Mouse (Mus musculus) natural killer cell, adult 2 months (primary cell): ENCODE results near the gene Lsm2.
"Not testable (repeated sequence)": the region's sequence is repeated elsewhere in the genome, so short reads cannot be mapped to it uniquely, and the experiment has no call there.

Experiments
- DNase-seq, 2 experiments: peaks; one replicate each; pipeline ENCODE4 v3.0.0; 2022; ENCODE audit warnings: low spot score in 2 of 2

Lsm2 gene

GRCm38 (mm10) chr17:34956340-34956739 is 25.3 kb upstream of the Lsm2 start:
- DNase-seq = no peak

GRCm38 (mm10) chr17:34957291-34957690 is 24.4 kb upstream of the Lsm2 start:
- not testable (repeated sequence) for DNase-seq

GRCm38 (mm10) chr17:34957966-34958365 is 23.7 kb upstream of the Lsm2 start:
- DNase-seq = not testable (repeated sequence)

GRCm38 (mm10) chr17:34958734-34959129 is 22.9 kb upstream of the Lsm2 start:
- not testable (repeated sequence) for DNase-seq

GRCm38 (mm10) chr17:34959130-34959778 is 22.4 kb upstream of the Lsm2 start, which contains the start of gene Hspa1b:
Gene Hspa1b, minus strand, starts transcription at chr17:34959238.
- peak; percentile 57 to 62 for DNase-seq

- DNase-seq = no peak
Observed at GRCm38 (mm10) chr17:34959881-34960515, 21.7 kb upstream of the Lsm2 start.

GRCm38 (mm10) chr17:34960702-34961493 is 20.8 kb upstream of the Lsm2 start:
- no peak for DNase-seq

GRCm38 (mm10) chr17:34962125-34962524 is 19.5 kb upstream of the Lsm2 start:
- DNase-seq = no peak

- DNase-seq = no peak
Observed at GRCm38 (mm10) chr17:34962841-34963240, 18.8 kb upstream of the Lsm2 start.

- no peak for DNase-seq
Observed at GRCm38 (mm10) chr17:34964640-34965049, 17.0 kb upstream of the Lsm2 start.

GRCm38 (mm10) chr17:34965627-34966026 is 16.0 kb upstream of the Lsm2 start:
- no peak for DNase-seq

GRCm38 (mm10) chr17:34969822-34970221 is 11.8 kb upstream of the Lsm2 start, which contains the start of gene Gm20481:
Gene Gm20481, plus strand, starts transcription at chr17:34969912.
- DNase-seq = not testable (repeated sequence)

- DNase-seq = not testable (repeated sequence)
Observed at GRCm38 (mm10) chr17:34970850-34971249, 10.8 kb upstream of the Lsm2 start.

GRCm38 (mm10) chr17:34971694-34972068 is 10.0 kb upstream of the Lsm2 start:
- DNase-seq = not testable (repeated sequence)

GRCm38 (mm10) chr17:34972069-34972749 is 9.5 kb upstream of the Lsm2 start, which contains the start of the genes Hspa1a and Hspa1l:
Gene Hspa1a, minus strand, starts transcription at chr17:34972156.
Gene Hspa1l, plus strand, starts transcription at chr17:34972703.
- peak; percentile 80 to 83 for DNase-seq

- DNase-seq = no peak
Observed at GRCm38 (mm10) chr17:34975581-34976492, 5.8 kb upstream of the Lsm2 start.

GRCm38 (mm10) chr17:34977000-34977399 is 4.7 kb upstream of the Lsm2 start:
- DNase-seq = no peak

- no peak for DNase-seq
Observed at GRCm38 (mm10) chr17:34978239-34978638, 3.4 kb upstream of the Lsm2 start.

- no peak for DNase-seq
Observed at GRCm38 (mm10) chr17:34979631-34980030, 2.0 kb upstream of the Lsm2 start.

GRCm38 (mm10) chr17:34980655-34981054 is 1.0 kb upstream of the Lsm2 start:
- DNase-seq = peak in 1 of 2 experiments; percentile 43

- DNase-seq = no peak
Observed at GRCm38 (mm10) chr17:34982328-34982727, 666 bp downstream of the Lsm2 start.
